Mouse (Mus musculus) embryonic fibroblast, embryonic 13.5 days (primary cell): ENCODE data around the gene Prss40.

ENCODE experiments used
- CTCF ChIP-seq: IDR thresholded peaks from 2 replicates; pipeline ENCODE4 v1.5.1; 2011; ENCODE audit warnings: mild to moderate bottlenecking, control low read depth, low read length, moderate library complexity, borderline replicate concordance; ENCODE audit not compliant: insufficient read depth
- POLR2A ChIP-seq: IDR thresholded peaks from 2 replicates; pipeline ENCODE4 v1.6.1; 2011; ENCODE audit warnings: low read depth, mild to moderate bottlenecking, control low read depth, low read length, moderate library complexity

GRCm38 (mm10) chr1:34507986-34508385 is 52.8 kb downstream of the Prss40 start:
- no peak for TF ChIP-seq CTCF
- no peak for TF ChIP-seq POLR2A
